Mouse (Mus musculus) limb, embryonic 11.5 days (tissue): ENCODE results near the gene Laptm4a. TPM values are rescaled to one million over a fixed set of nuclear protein-coding genes. Genes with fewer than 3 reads are reported as not detected.

Experiments
- ATAC-seq: fragments of 200-750 bp; cut with Nextera tagmentation; 2 replicates; pipeline ENCODE4 v1.8.0; 2017; ENCODE audit warnings: low read depth; ENCODE audit not compliant: insufficient number of reproducible peaks, low FRiP score, low TSS enrichment
- DNase-seq: peaks from one replicate; pipeline ENCODE4 v3.0.0-alpha.2; 2015; ENCODE audit warnings: low spot score
- H3K27ac ChIP-seq: fragments of 300-500 bp; sonication (generic); replicated peaks from 2 replicates; pipeline ENCODE4 v1.5.1; 2014; ENCODE audit warnings: low read depth, mild to moderate bottlenecking, low read length
- H3K27me3 ChIP-seq: fragments of 300-500 bp; sonication (generic); 2 replicates; pipeline ENCODE4 v1.6.1; 2014; ENCODE audit warnings: mild to moderate bottlenecking, low read length, mixed read lengths; ENCODE audit not compliant: control insufficient read depth, insufficient read depth
- H3K36me3 ChIP-seq: fragments of 300-500 bp; sonication (generic); 2 replicates; pipeline ENCODE4 v1.6.1; 2014; ENCODE audit warnings: mild to moderate bottlenecking, low read length, moderate library complexity, mixed read lengths; ENCODE audit not compliant: control insufficient read depth, insufficient read depth
- H3K4me1 ChIP-seq: fragments of 300-500 bp; sonication (generic); 2 replicates; pipeline ENCODE4 v1.6.1; 2014; ENCODE audit warnings: low read length, mixed read lengths; ENCODE audit not compliant: control insufficient read depth, insufficient read depth
- H3K4me2 ChIP-seq: fragments of 300-500 bp; sonication (generic); 2 replicates; pipeline ENCODE4 v1.6.1; 2014; ENCODE audit warnings: low read depth, mild to moderate bottlenecking, moderate library complexity; ENCODE audit not compliant: severe bottlenecking
- H3K4me3 ChIP-seq: fragments of 300-500 bp; sonication (generic); 2 replicates; pipeline ENCODE4 v1.5.1; 2014; ENCODE audit warnings: low read depth, low read length
- H3K9ac ChIP-seq: fragments of 300-500 bp; sonication (generic); 2 replicates; pipeline ENCODE4 v1.6.1; 2014; ENCODE audit warnings: mild to moderate bottlenecking, low read length
- H3K9me3 ChIP-seq: fragments of 300-500 bp; sonication (generic); 2 replicates; pipeline ENCODE4 v1.6.1; 2016; ENCODE audit warnings: low read length; ENCODE audit not compliant: control insufficient read depth
- WGBS: fragments of 180-500 bp; shearing (Covaris S2); extraction: QIAGEN DNeasy Blood & Tissue Kit; methylation state at CpG from one replicate; pipeline ENCODE4 v1.1.7; 2014; 5-methylcytosine and 5-hydroxymethylcytosine counted together
- polyA plus RNA-seq: library from polyadenylated mRNA; unstranded; fragments of >200 nt; fragmentation: Nextera tagmentation; extraction: Ambion mirVana; gene quantifications from 2 replicates; pipeline ENCODE4 v1.2.1, GENCODE M21; 2014

Gene Laptm4a
- polyA plus RNA-seq, 1 experiment from 2014 or later: 202 TPM

- H3K9me3 ChIP-seq: no peaks in the 10 kb centered on the region
- WGBS: 36% methylated on average over 1 of the region's 1 CpGs
- H3K36me3 ChIP-seq: peaks cover 4% of the 10 kb centered on the region; the same call in 1 of the 2 replicates
- H3K4me1 ChIP-seq: peaks cover 18% of the 10 kb centered on the region
- H3K4me2 ChIP-seq: peak overlapping the region; percentile 27
- H3K27me3 ChIP-seq: no peaks in the 10 kb centered on the region
- peak overlapping the region; percentile 23; the same call in 1 of the 2 replicates for H3K9ac ChIP-seq
- peak overlapping the region; percentile 96 for H3K27ac ChIP-seq
- peak overlapping the region; percentile 81; the same call in 1 of the 2 replicates for H3K4me3 ChIP-seq
- DNase-seq (no peak), ATAC-seq (no peak)
Measured at GRCm38 (mm10) chr12:8920996-8921393, 469 bp upstream of the Laptm4a start.

- no peaks in the 10 kb centered on the region for H3K27me3 ChIP-seq
- 4% methylated on average over 30 of the region's 30 CpGs for WGBS
- H3K27ac ChIP-seq: peak overlapping the region; percentile 96
- peak overlapping the region; percentile 93 for H3K4me2 ChIP-seq
- peak overlapping the region; percentile 94 for H3K9ac ChIP-seq
- DNase-seq: no peak
- H3K36me3 ChIP-seq: peaks cover 4% of the 10 kb centered on the region; the same call in 1 of the 2 replicates
- ATAC-seq: no peak
- H3K9me3 ChIP-seq: no peaks in the 10 kb centered on the region
- peaks cover 18% of the 10 kb centered on the region for H3K4me1 ChIP-seq
- peak overlapping the region; percentile 81 for H3K4me3 ChIP-seq
Measured at GRCm38 (mm10) chr12:8922369-8923124, 1.1 kb downstream of the Laptm4a start.

- peak overlapping the region; percentile 94 for H3K9ac ChIP-seq
- ATAC-seq (no peak), DNase-seq (no peak)
- H3K4me3 ChIP-seq: peak overlapping the region; percentile 81
- no peaks in the 10 kb centered on the region for H3K27me3 ChIP-seq
- H3K9me3 ChIP-seq: no peaks in the 10 kb centered on the region
- peaks cover 18% of the 10 kb centered on the region for H3K4me1 ChIP-seq
- H3K27ac ChIP-seq: no peak overlapping the region
- H3K4me2 ChIP-seq: peak overlapping the region; percentile 93
- peaks cover 4% of the 10 kb centered on the region; the same call in 1 of the 2 replicates for H3K36me3 ChIP-seq
- 33% methylated on average over 5 of the region's 5 CpGs for WGBS
Measured at GRCm38 (mm10) chr12:8923125-8923410, 1.6 kb downstream of the Laptm4a start.

GRCm38 (mm10) chr12:8923603-8924002, 2.1 kb downstream of the Laptm4a start:
- H3K9ac ChIP-seq: no peak overlapping the region; the same call in 1 of the 2 replicates

DNA sequence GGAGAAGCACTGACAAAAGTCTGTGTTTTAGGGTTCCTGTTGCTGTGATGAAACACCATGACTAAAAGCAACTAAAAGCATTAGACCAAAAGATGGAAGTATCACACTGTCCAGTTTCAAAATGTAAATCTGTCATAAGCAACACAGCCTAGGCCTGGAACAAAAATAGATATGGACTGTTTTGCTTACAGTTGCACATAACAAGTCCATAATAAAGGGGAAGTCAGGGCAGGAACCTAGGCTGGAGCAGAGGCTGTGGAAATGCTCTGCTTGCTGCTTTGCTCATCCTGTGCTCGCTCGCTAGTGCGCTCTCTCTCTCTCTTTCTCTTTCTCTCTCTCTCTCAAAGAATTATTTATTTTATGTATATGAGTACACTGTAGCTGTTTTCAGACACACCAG, 6.2 kb downstream of the Laptm4a start:
- Histone ChIP-seq H3K4me2 (no peak overlapping the region), H3K27me3 (no peaks in the 10 kb centered on the region), H3K4me1 (peaks cover 19% of the 10 kb centered on the region), H3K36me3 (peaks cover 7% of the 10 kb centered on the region; the same call in 1 of the 2 replicates), H3K27ac (no peak overlapping the region), H3K9ac (no peak overlapping the region), H3K9me3 (no peaks in the 10 kb centered on the region), H3K4me3 (no peak overlapping the region)
- no peak for DNase-seq
- WGBS: 98% methylated on average over 3 of the region's 3 CpGs
- ATAC-seq: no peak

More at GRCm38 (mm10) chr12:8923603-8924002, 2.1 kb downstream of the Laptm4a start:
- Histone ChIP-seq H3K4me3 (peak overlapping the region; percentile 81), H3K9me3 (no peaks in the 10 kb centered on the region), H3K4me1 (peaks cover 18% of the 10 kb centered on the region), H3K36me3 (peaks cover 4% of the 10 kb centered on the region; the same call in 1 of the 2 replicates), H3K27ac (no peak overlapping the region), H3K27me3 (no peaks in the 10 kb centered on the region), H3K4me2 (peak overlapping the region; percentile 93)
- no peak for ATAC-seq
- DNase-seq: no peak
- WGBS: 69% methylated on average over 2 of the region's 2 CpGs

DNA sequence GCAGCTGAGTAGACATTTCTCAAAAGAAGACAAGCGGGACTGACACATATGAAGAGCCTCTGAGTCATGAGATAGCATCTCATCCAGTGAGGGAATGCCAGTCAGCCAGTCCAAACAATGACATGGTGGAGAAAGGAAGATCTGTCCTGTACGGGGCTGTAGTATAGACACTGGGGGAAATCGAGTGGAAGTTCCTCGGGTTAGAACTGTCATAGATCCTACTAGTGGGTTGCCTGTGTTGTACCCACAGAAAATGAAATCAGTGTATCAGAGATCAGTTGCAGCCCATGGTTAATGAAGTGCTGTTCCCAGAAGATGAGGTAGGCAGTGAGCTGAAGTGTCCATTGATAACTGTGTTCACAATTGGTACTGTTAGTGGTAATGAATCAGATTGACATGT, 7.3 kb downstream of the Laptm4a start:
- peaks cover 8% of the 10 kb centered on the region; the same call in 1 of the 2 replicates for H3K36me3 ChIP-seq
- H3K27me3 ChIP-seq: no peaks in the 10 kb centered on the region
- no peak overlapping the region for H3K4me3 ChIP-seq
- no peak overlapping the region for H3K9ac ChIP-seq
- peaks cover 11% of the 10 kb centered on the region for H3K4me1 ChIP-seq
- DNase-seq: no peak
- H3K27ac ChIP-seq: no peak overlapping the region
- no peaks in the 10 kb centered on the region for H3K9me3 ChIP-seq
- H3K4me2 ChIP-seq: no peak overlapping the region
- 89% methylated on average over 4 of the region's 4 CpGs for WGBS
- ATAC-seq: no peak

- DNase-seq (no peak), ATAC-seq (no peak)
- H3K9ac ChIP-seq: no peak overlapping the region
- WGBS: 87% methylated on average over 4 of the region's 4 CpGs
- no peaks in the 10 kb centered on the region for H3K27me3 ChIP-seq
- no peaks in the 10 kb centered on the region for H3K9me3 ChIP-seq
- H3K4me3 ChIP-seq: no peak overlapping the region
- H3K4me2 ChIP-seq: no peak overlapping the region
- peaks cover 14% of the 10 kb centered on the region for H3K36me3 ChIP-seq
- H3K4me1 ChIP-seq: 0 out of 2 replicates have a peak, but pooled peaks cover 3% of the 10 kb centered on the region
- no peak overlapping the region for H3K27ac ChIP-seq
Measured at GRCm38 (mm10) chr12:8931083-8931482, 9.6 kb downstream of the Laptm4a start.

GRCm38 (mm10) chr12:8935349-8935748, 13.9 kb downstream of the Laptm4a start:
- no peak overlapping the region for H3K9ac ChIP-seq
- DNase-seq (no peak), ATAC-seq (no peak)
- WGBS: 69% methylated on average over 5 of the region's 5 CpGs
- no peak overlapping the region for H3K27ac ChIP-seq
- H3K9me3 ChIP-seq: no peaks in the 10 kb centered on the region
- no peak overlapping the region for H3K4me2 ChIP-seq
- no peaks in the 10 kb centered on the region for H3K27me3 ChIP-seq
- peaks cover 22% of the 10 kb centered on the region for H3K36me3 ChIP-seq
- no peaks in the 10 kb centered on the region for H3K4me1 ChIP-seq
- no peak overlapping the region for H3K4me3 ChIP-seq
